Mouse (Mus musculus) heart, postnatal 0 days (tissue): ENCODE measurements around the gene Pdzd2.

Source experiments
- CTCF ChIP-seq: IDR thresholded peaks from 2 replicates; pipeline ENCODE4 v1.5.1; 2016; ENCODE audit warnings: antibody characterized with exemption, control low read depth, low read depth
- EP300 ChIP-seq: IDR thresholded peaks from 2 replicates; pipeline ENCODE4 v1.6.1; 2016; ENCODE audit warnings: antibody characterized with exemption, low read depth

DNA sequence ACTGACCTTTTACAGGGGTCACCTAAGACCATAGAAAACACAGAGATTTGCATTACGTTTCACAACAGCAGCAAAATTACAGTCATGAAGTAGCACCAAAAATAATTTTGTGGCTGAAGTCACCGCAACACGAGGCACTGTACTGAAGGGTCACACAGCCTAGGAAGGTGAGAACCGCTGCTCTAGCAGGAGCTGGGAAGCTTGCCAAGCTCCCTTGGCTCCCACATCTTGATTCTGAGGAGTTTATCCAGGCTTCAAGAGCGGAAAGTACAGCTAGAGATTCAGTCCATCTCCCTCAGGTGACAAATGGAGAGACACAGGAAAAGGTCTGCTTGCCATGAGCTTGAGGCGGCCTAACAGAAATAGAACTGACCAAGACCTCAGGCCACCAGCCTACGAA lies 216.9 kb downstream of the Pdzd2 start:
- TF ChIP-seq CTCF = no peak
- TF ChIP-seq EP300 = no peak
